Mouse (Mus musculus): ENCODE results near the gene Zdhhc22. TPM values are rescaled to one million over a fixed set of nuclear protein-coding genes. Genes with fewer than 3 reads are reported as not detected.

The Zdhhc22 gene
- polyA plus RNA-seq, 1 experiment, result 0.86 TPM

DNA sequence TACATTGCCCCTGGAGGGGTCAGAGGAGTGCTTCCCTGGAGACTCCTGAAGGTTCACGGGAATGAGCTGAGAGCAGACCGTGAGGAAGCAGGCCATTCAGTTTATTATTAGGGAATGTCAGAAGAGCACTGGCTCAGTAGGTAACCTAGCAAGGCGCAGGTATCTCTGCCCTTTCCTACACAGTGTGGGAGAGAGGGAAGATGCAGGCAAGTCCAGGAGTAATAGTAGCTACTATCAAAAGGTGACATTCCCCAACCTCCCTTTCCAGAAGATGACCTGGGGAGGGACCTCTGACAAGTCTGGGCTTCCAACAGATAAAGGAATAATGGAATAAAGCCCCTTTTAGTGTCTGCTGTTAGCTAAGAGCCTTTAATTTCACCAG is 21.0 kb downstream of the Zdhhc22 start:
- H3K4me1 ChIP-seq (replicated peaks; ENCODE audit: control insufficient read depth, insufficient read depth, low read length), result no peaks in the 10 kb centered on the region

DNA sequence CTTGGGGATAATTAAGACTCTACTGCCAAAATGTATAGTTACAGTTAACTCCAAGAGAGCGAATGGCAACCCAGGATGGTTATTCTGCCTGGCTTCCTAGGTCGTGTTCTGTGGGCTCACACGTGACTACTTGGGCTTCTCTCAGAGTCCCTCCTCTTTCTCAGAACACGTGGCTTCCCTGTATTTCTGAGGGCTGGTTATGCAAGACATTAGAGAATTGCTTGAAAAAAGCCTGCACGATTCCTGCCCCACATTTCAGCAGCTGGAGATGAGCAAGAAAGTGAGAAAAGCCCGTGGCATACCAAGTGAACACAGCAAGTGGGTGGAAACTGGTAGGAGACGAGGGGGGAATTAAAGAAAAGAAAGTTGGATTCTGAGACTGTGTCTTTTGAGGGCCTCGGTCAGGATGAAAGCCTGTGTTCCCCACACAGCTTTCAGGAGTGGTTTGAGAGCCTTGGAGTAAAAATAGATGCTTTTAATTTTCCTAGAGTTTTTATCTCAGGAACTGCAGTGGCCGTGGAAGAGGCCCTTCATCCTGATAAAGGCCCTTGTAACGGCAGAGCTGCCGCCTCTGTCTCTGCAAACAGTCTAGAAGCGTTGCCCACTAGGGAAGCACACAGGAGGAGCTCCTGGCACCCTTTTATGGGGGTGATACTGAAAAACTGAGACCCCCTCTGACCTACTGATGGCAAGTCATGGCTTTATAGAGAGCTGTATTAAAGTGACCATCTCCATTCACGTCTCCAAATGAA is 21.6 kb downstream of the Zdhhc22 start:
- H3K36me3 ChIP-seq (ENCODE audit: control insufficient read depth, insufficient read depth, low read length), result no peaks in the 10 kb centered on the region
- no peaks in the 10 kb centered on the region for H3K27me3 ChIP-seq (ENCODE audit: control insufficient read depth, insufficient read depth, low read length)
- no peak overlapping the region for H3K27ac ChIP-seq (ENCODE audit: control insufficient read depth, insufficient read depth, low read length)
- H3K4me1 ChIP-seq (replicated peaks; ENCODE audit: control insufficient read depth, insufficient read depth, low read length), result no peaks in the 10 kb centered on the region
- H3K4me3 ChIP-seq (ENCODE audit: control insufficient read depth, insufficient read depth, low read length), result no peak overlapping the region
- TF ChIP-seq POLR2A (IDR thresholded peaks at IDR 0.05; ENCODE audit: control insufficient read depth, extremely low read depth, insufficient read depth, low read length, poor library complexity) (no peak), CTCF (IDR thresholded peaks at IDR 0.05; ENCODE audit: borderline replicate concordance, control insufficient read depth, extremely low read depth, insufficient read depth, low read length, poor library complexity) (no peak)
- 73% methylated on average over 13 of the region's 13 CpGs for WGBS
- DNase-seq, result no peak

More for the DNA sequence above, 21.0 kb downstream of the Zdhhc22 start:
- Histone ChIP-seq H3K36me3 (ENCODE audit: control insufficient read depth, insufficient read depth, low read length) (no peaks in the 10 kb centered on the region), H3K27me3 (ENCODE audit: control insufficient read depth, insufficient read depth, low read length) (no peaks in the 10 kb centered on the region), H3K27ac (ENCODE audit: control insufficient read depth, insufficient read depth, low read length) (no peak overlapping the region), H3K4me3 (ENCODE audit: control insufficient read depth, insufficient read depth, low read length) (no peak overlapping the region)
- TF ChIP-seq CTCF (IDR thresholded peaks at IDR 0.05; ENCODE audit: borderline replicate concordance, control insufficient read depth, extremely low read depth, insufficient read depth, low read length, poor library complexity) (no peak), POLR2A (IDR thresholded peaks at IDR 0.05; ENCODE audit: control insufficient read depth, extremely low read depth, insufficient read depth, low read length, poor library complexity) (no peak)
- DNase-seq, result no peak
- WGBS, result 96% methylated on average over 3 of the region's 3 CpGs

DNA sequence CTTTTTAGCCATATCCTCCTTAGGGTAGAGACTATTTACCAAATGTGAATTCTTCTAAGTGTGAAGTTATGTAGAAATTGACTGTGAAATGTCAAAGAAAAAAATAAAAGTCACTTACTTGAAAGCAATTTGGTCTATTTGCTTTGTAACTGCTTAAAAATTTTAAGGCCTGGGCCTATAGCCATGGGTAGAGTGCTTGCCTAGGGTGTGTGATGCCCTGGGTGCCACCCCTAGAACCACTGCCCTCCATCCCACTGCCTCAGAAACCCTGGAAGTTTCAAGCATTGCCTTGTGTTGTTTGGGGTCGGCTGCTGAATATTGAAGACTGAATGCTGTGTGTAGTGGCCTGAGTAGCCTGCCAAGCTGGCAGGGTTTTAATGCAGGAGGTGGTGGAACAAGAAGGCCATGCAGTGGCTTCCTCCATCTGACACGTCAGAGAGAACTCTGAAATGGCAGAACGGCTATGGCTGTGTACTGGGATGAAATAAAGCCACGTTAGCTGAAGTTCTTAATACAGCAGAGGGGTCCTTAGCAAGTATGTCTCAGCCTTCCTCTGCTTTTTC is 24.9 kb downstream of the Zdhhc22 start:
- H3K27me3 ChIP-seq (ENCODE audit: control insufficient read depth, insufficient read depth, low read length), result no peaks in the 10 kb centered on the region
- TF ChIP-seq CTCF (IDR thresholded peaks at IDR 0.05; ENCODE audit: borderline replicate concordance, control insufficient read depth, extremely low read depth, insufficient read depth, low read length, poor library complexity), result no peak
- TF ChIP-seq POLR2A (IDR thresholded peaks at IDR 0.05; ENCODE audit: control insufficient read depth, extremely low read depth, insufficient read depth, low read length, poor library complexity), result no peak
- no peak overlapping the region for H3K4me3 ChIP-seq (ENCODE audit: control insufficient read depth, insufficient read depth, low read length)
- 96% methylated on average over 4 of the region's 4 CpGs for WGBS
- H3K4me1 ChIP-seq (replicated peaks; ENCODE audit: control insufficient read depth, insufficient read depth, low read length), result no peaks in the 10 kb centered on the region
- DNase-seq, result no peak
- peaks cover 20% of the 10 kb centered on the region for H3K36me3 ChIP-seq (ENCODE audit: control insufficient read depth, insufficient read depth, low read length)
- no peak overlapping the region for H3K27ac ChIP-seq (ENCODE audit: control insufficient read depth, insufficient read depth, low read length)

GRCm38 (mm10) chr12:86964278-86965057 is 25.8 kb downstream of the Zdhhc22 start:
- Histone ChIP-seq H3K27ac (ENCODE audit: control insufficient read depth, insufficient read depth, low read length) (no peak overlapping the region), H3K4me1 (replicated peaks; ENCODE audit: control insufficient read depth, insufficient read depth, low read length) (no peaks in the 10 kb centered on the region), H3K27me3 (ENCODE audit: control insufficient read depth, insufficient read depth, low read length) (no peaks in the 10 kb centered on the region), H3K4me3 (ENCODE audit: control insufficient read depth, insufficient read depth, low read length) (no peak overlapping the region), H3K36me3 (ENCODE audit: control insufficient read depth, insufficient read depth, low read length) (peaks cover 29% of the 10 kb centered on the region)
- TF ChIP-seq POLR2A (IDR thresholded peaks at IDR 0.05; ENCODE audit: control insufficient read depth, extremely low read depth, insufficient read depth, low read length, poor library complexity) (no peak), CTCF (IDR thresholded peaks at IDR 0.05; ENCODE audit: borderline replicate concordance, control insufficient read depth, extremely low read depth, insufficient read depth, low read length, poor library complexity) (no peak)
- WGBS, result 86% methylated on average over 16 of the region's 16 CpGs
- DNase-seq, result no peak

DNA sequence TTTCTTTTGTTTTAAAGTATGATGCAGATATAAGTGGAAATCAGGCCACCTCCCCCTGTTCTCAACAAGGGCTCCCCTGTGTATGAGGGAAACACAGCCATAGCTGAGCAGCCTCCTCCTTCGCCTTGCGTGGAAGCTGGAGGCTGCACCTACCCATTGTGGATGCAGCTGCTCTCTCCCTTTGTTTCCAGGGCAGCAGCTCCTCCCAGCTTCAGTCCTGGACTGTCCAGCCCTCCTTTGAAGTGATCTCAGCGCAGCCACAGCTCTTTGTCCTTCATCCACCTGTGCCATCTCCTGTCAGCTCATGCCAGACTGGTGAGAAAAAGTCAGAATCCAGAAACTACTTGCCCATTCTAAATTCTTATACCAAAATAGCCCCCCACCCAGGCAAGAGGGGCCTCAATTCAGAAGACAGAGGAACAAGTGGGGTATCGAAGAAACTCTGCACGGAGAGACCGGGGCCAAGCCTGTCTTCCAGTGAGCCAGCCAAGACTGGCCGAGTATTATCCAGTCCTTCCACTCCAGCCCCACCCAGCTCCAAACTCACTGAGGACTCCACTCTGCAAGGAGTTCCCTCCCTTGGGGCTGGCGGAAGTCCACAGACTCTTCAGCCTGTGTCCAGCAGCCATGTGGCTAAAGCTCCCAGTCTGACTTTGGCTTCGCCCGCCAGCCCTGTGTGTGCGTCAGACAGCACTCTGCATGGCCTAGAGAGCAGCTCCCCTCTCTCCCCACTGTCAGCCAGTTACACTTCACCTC is 28.5 kb downstream of the Zdhhc22 start:
- H3K36me3 ChIP-seq (ENCODE audit: control insufficient read depth, insufficient read depth, low read length), result peaks cover 39% of the 10 kb centered on the region
- no peak for TF ChIP-seq POLR2A (IDR thresholded peaks at IDR 0.05; ENCODE audit: control insufficient read depth, extremely low read depth, insufficient read depth, low read length, poor library complexity)
- 95% methylated on average over 11 of the region's 11 CpGs for WGBS
- no peak overlapping the region for H3K27ac ChIP-seq (ENCODE audit: control insufficient read depth, insufficient read depth, low read length)
- no peak for DNase-seq
- no peak overlapping the region for H3K4me3 ChIP-seq (ENCODE audit: control insufficient read depth, insufficient read depth, low read length)
- no peaks in the 10 kb centered on the region for H3K4me1 ChIP-seq (replicated peaks; ENCODE audit: control insufficient read depth, insufficient read depth, low read length)
- H3K27me3 ChIP-seq (ENCODE audit: control insufficient read depth, insufficient read depth, low read length), result no peaks in the 10 kb centered on the region

GRCm38 (mm10) chr12:86960791-86961335 is 29.4 kb downstream of the Zdhhc22 start:
- no peak for DNase-seq
- no peaks in the 10 kb centered on the region for H3K27me3 ChIP-seq (ENCODE audit: control insufficient read depth, insufficient read depth, low read length)
- no peak overlapping the region for H3K4me3 ChIP-seq (ENCODE audit: control insufficient read depth, insufficient read depth, low read length)
- no peaks in the 10 kb centered on the region for H3K4me1 ChIP-seq (replicated peaks; ENCODE audit: control insufficient read depth, insufficient read depth, low read length)
- H3K27ac ChIP-seq (ENCODE audit: control insufficient read depth, insufficient read depth, low read length), result no peak overlapping the region
- H3K36me3 ChIP-seq (ENCODE audit: control insufficient read depth, insufficient read depth, low read length), result peaks cover 46% of the 10 kb centered on the region
- 98% methylated on average over 3 of the region's 3 CpGs for WGBS
- TF ChIP-seq POLR2A (IDR thresholded peaks at IDR 0.05; ENCODE audit: control insufficient read depth, extremely low read depth, insufficient read depth, low read length, poor library complexity) (no peak), CTCF (IDR thresholded peaks at IDR 0.05; ENCODE audit: borderline replicate concordance, control insufficient read depth, extremely low read depth, insufficient read depth, low read length, poor library complexity) (no peak)
